Mouse (Mus musculus): ENCODE data around the gene Fsd2. TPM values are rescaled to one million over a fixed set of nuclear protein-coding genes. Genes with fewer than 3 reads are reported as not detected.

The Fsd2 gene
- polyA plus RNA-seq, 1 experiment from 2014 or later: 1.7 TPM

GRCm38 (mm10) chr7:81536478-81536877, 30.3 kb downstream of the Fsd2 start:
- Histone ChIP-seq H3K27ac (no peak overlapping the region), H3K9ac (no peak overlapping the region), H3K27me3 (no peaks in the 10 kb centered on the region), H3K36me3 (peaks cover 50% of the 10 kb centered on the region), H3K9me3 (no peaks in the 10 kb centered on the region), H3K4me2 (no peak overlapping the region), H3K4me3 (no peak overlapping the region), H3K4me1 (no peaks in the 10 kb centered on the region)
- no peak for ATAC-seq (ENCODE audit: insufficient number of reproducible peaks, low FRiP score, low TSS enrichment, low read depth)
- 85% methylated on average over 4 of the region's 4 CpGs for WGBS

- no peak overlapping the region for H3K27ac ChIP-seq
- peaks cover 85% of the 10 kb centered on the region for H3K36me3 ChIP-seq
- H3K4me1 ChIP-seq: no peaks in the 10 kb centered on the region
- no peaks in the 10 kb centered on the region for H3K27me3 ChIP-seq
- H3K9me3 ChIP-seq: no peaks in the 10 kb centered on the region
- no peak for ATAC-seq (ENCODE audit: insufficient number of reproducible peaks, low FRiP score, low TSS enrichment, low read depth)
- 67% methylated on average over 1 of the region's 1 CpGs for WGBS
- H3K4me3 ChIP-seq: no peak overlapping the region
- no peak overlapping the region for H3K9ac ChIP-seq
- H3K4me2 ChIP-seq: no peak overlapping the region
Observed at GRCm38 (mm10) chr7:81531462-81531861, 35.3 kb downstream of the Fsd2 start.

- H3K9ac ChIP-seq: no peak overlapping the region
- 87% methylated on average over 8 of the region's 8 CpGs for WGBS
- H3K27ac ChIP-seq: no peak overlapping the region
- H3K9me3 ChIP-seq: no peaks in the 10 kb centered on the region
- peaks cover 64% of the 10 kb centered on the region for H3K36me3 ChIP-seq
- no peaks in the 10 kb centered on the region for H3K27me3 ChIP-seq
- no peak overlapping the region for H3K4me2 ChIP-seq
- peaks cover 8% of the 10 kb centered on the region; the same call in 1 of the 2 replicates for H3K4me1 ChIP-seq
- ATAC-seq (ENCODE audit: insufficient number of reproducible peaks, low FRiP score, low TSS enrichment, low read depth): no peak
- H3K4me3 ChIP-seq: no peak overlapping the region
Observed at GRCm38 (mm10) chr7:81528918-81529317, 37.8 kb downstream of the Fsd2 start.

- Histone ChIP-seq H3K4me2 (peak overlapping the region; percentile 60), H3K9ac (peak overlapping the region; percentile 54), H3K36me3 (peaks cover 13% of the 10 kb centered on the region), H3K27me3 (no peaks in the 10 kb centered on the region), H3K4me3 (peak overlapping the region; percentile 64), H3K4me1 (peaks cover 8% of the 10 kb centered on the region; the same call in 1 of the 2 replicates), H3K27ac (peak overlapping the region; percentile 96), H3K9me3 (no peaks in the 10 kb centered on the region)
- ATAC-seq (ENCODE audit: insufficient number of reproducible peaks, low FRiP score, low TSS enrichment, low read depth): peak; percentile 5; the same call in 1 of the 2 replicates
- 5% methylated on average over 13 of the region's 13 CpGs for WGBS
Observed at GRCm38 (mm10) chr7:81523663-81524017, 43.1 kb downstream of the Fsd2 start.

GRCm38 (mm10) chr7:81523008-81523662, 43.6 kb downstream of the Fsd2 start:
- peak overlapping the region; percentile 64 for H3K4me3 ChIP-seq
- peak overlapping the region; percentile 60 for H3K4me2 ChIP-seq
- WGBS: under 1% methylated on average over 31 of the region's 31 CpGs
- H3K27ac ChIP-seq: peak overlapping the region; percentile 96
- peaks cover 10% of the 10 kb centered on the region for H3K36me3 ChIP-seq
- peak overlapping the region; percentile 69 for H3K9ac ChIP-seq
- no peaks in the 10 kb centered on the region for H3K9me3 ChIP-seq
- H3K27me3 ChIP-seq: no peaks in the 10 kb centered on the region
- ATAC-seq (ENCODE audit: insufficient number of reproducible peaks, low FRiP score, low TSS enrichment, low read depth): peak; percentile 97
- peaks cover 8% of the 10 kb centered on the region; the same call in 1 of the 2 replicates for H3K4me1 ChIP-seq

GRCm38 (mm10) chr7:81516154-81517030, 50.4 kb downstream of the Fsd2 start:
- WGBS: 66% methylated on average over 6 of the region's 6 CpGs
- no peaks in the 10 kb centered on the region for H3K9me3 ChIP-seq
- H3K9ac ChIP-seq: no peak overlapping the region
- no peak for ATAC-seq (ENCODE audit: insufficient number of reproducible peaks, low FRiP score, low TSS enrichment, low read depth)
- H3K4me1 ChIP-seq: no peaks in the 10 kb centered on the region
- H3K36me3 ChIP-seq: no peaks in the 10 kb centered on the region
- H3K4me2 ChIP-seq: no peak overlapping the region
- no peak overlapping the region for H3K27ac ChIP-seq
- H3K4me3 ChIP-seq: no peak overlapping the region
- H3K27me3 ChIP-seq: no peaks in the 10 kb centered on the region

- no peak for ATAC-seq (ENCODE audit: insufficient number of reproducible peaks, low FRiP score, low TSS enrichment, low read depth)
- no peak overlapping the region for H3K4me3 ChIP-seq
- WGBS: 52% methylated on average over 13 of the region's 13 CpGs
Observed at GRCm38 (mm10) chr7:81514906-81515590, 51.7 kb downstream of the Fsd2 start.

GRCm38 (mm10) chr7:81501050-81501449, 65.7 kb downstream of the Fsd2 start:
- H3K9ac ChIP-seq: no peak overlapping the region
- H3K9me3 ChIP-seq: no peaks in the 10 kb centered on the region

More at GRCm38 (mm10) chr7:81514906-81515590, 51.7 kb downstream of the Fsd2 start:
- no peak overlapping the region for H3K27ac ChIP-seq
- H3K9me3 ChIP-seq: no peaks in the 10 kb centered on the region
- H3K27me3 ChIP-seq: no peaks in the 10 kb centered on the region
- H3K4me2 ChIP-seq: no peak overlapping the region
- no peak overlapping the region for H3K9ac ChIP-seq
- H3K4me1 ChIP-seq: no peaks in the 10 kb centered on the region
- H3K36me3 ChIP-seq: no peaks in the 10 kb centered on the region

GRCm38 (mm10) chr7:81498181-81498580, 68.6 kb downstream of the Fsd2 start, which contains the start of gene BC048679:
TSS of gene BC048679 (minus strand) at chr7:81498281.
- no peaks in the 10 kb centered on the region for H3K36me3 ChIP-seq
- H3K4me1 ChIP-seq: peaks cover 8% of the 10 kb centered on the region
- 58% methylated on average over 7 of the region's 7 CpGs for WGBS
- H3K27ac ChIP-seq: no peak within 1 kb of the TSS
- no peak within 1 kb of the TSS for H3K4me3 ChIP-seq
- peaks cover 40% of the 10 kb centered on the region for H3K27me3 ChIP-seq
- H3K9me3 ChIP-seq: no peaks in the 10 kb centered on the region
- H3K4me2 ChIP-seq: no peak within 1 kb of the TSS
- H3K9ac ChIP-seq: no peak within 1 kb of the TSS
- ATAC-seq (ENCODE audit: insufficient number of reproducible peaks, low FRiP score, low TSS enrichment, low read depth): no peak

More at GRCm38 (mm10) chr7:81501050-81501449, 65.7 kb downstream of the Fsd2 start:
- H3K4me2 ChIP-seq: no peak overlapping the region
- H3K4me1 ChIP-seq: no peaks in the 10 kb centered on the region
- peaks cover 13% of the 10 kb centered on the region; the same call in 1 of the 2 replicates for H3K27me3 ChIP-seq
- ATAC-seq (ENCODE audit: insufficient number of reproducible peaks, low FRiP score, low TSS enrichment, low read depth): no peak
- 77% methylated on average over 2 of the region's 2 CpGs for WGBS
- no peaks in the 10 kb centered on the region for H3K36me3 ChIP-seq
- no peak overlapping the region for H3K4me3 ChIP-seq
- no peak overlapping the region for H3K27ac ChIP-seq

GRCm38 (mm10) chr7:81497171-81497570, 69.6 kb downstream of the Fsd2 start:
- 43% methylated on average over 6 of the region's 6 CpGs for WGBS
- no peak overlapping the region for H3K27ac ChIP-seq
- no peak for ATAC-seq (ENCODE audit: insufficient number of reproducible peaks, low FRiP score, low TSS enrichment, low read depth)
- no peak overlapping the region for H3K4me3 ChIP-seq
- H3K9me3 ChIP-seq: no peaks in the 10 kb centered on the region
- H3K4me1 ChIP-seq: peaks cover 10% of the 10 kb centered on the region
- H3K27me3 ChIP-seq: peaks cover 51% of the 10 kb centered on the region
- H3K36me3 ChIP-seq: no peaks in the 10 kb centered on the region
- H3K4me2 ChIP-seq: no peak overlapping the region
- H3K9ac ChIP-seq: no peak overlapping the region

GRCm38 (mm10) chr7:81493331-81494021, 73.3 kb downstream of the Fsd2 start, which contains the start of gene Ap3b2:
TSS of gene Ap3b2 (minus strand) at chr7:81493925.
- peak within 1 kb of the TSS; percentile 93 for H3K4me2 ChIP-seq
- H3K4me3 ChIP-seq: peak within 1 kb of the TSS; percentile 46
- under 1% methylated on average over 57 of the region's 57 CpGs for WGBS
- H3K36me3 ChIP-seq: no peaks in the 10 kb centered on the region
- H3K9me3 ChIP-seq: no peaks in the 10 kb centered on the region
- ATAC-seq (ENCODE audit: insufficient number of reproducible peaks, low FRiP score, low TSS enrichment, low read depth): 0 out of 2 replicates have a peak, but pooled peaks have one; percentile 44
- peaks cover 60% of the 10 kb centered on the region for H3K27me3 ChIP-seq
- no peak within 1 kb of the TSS; the same call in 1 of the 2 replicates for H3K9ac ChIP-seq
- H3K27ac ChIP-seq: no peak within 1 kb of the TSS
- H3K4me1 ChIP-seq: peaks cover 10% of the 10 kb centered on the region

Measured in limb, embryonic 15.5 days (tissue).